Mouse (Mus musculus): ENCODE data around the gene Nanos2. TPM values are rescaled to one million over a fixed set of nuclear protein-coding genes. Genes with fewer than 3 reads are reported as not detected.

Gene Nanos2
- not detected for polyA plus RNA-seq (2017; shearing (Covaris generic))

GRCm38 (mm10) chr7:18987100-18987499 is at the start of gene Nanos2:
Gene Nanos2 (plus strand): TSS chr7:18987400.

GRCm38 (mm10) chr7:18990601-18991295 is 3.5 kb downstream of the Nanos2 start, which contains the start of gene Mypop:
Gene Mypop (plus strand): TSS chr7:18991245.

GRCm38 (mm10) chr7:19003902-19004630 is 16.9 kb downstream of the Nanos2 start, which contains the start of gene Irf2bp1:
Gene Irf2bp1 (plus strand): TSS chr7:19004044.

GRCm38 (mm10) chr7:19023357-19023814 is 36.2 kb downstream of the Nanos2 start, which contains the start of gene Foxa3:
Gene Foxa3 (minus strand): TSS chr7:19023538.

GRCm38 (mm10) chr7:19024096-19024506 is 36.9 kb downstream of the Nanos2 start, which contains the start of gene Sympk:
Gene Sympk (plus strand): TSS chr7:19024377.

Other genes with a start within 250 kb of the Nanos2 start
- gene Psg19, start 188.9 kb upstream of the Nanos2 start, polyA plus RNA-seq (2017; shearing (Covaris generic)) = not detected
- not detected for gene Psg17, start 165.8 kb upstream of the Nanos2 start, polyA plus RNA-seq (2017; shearing (Covaris generic))
- 0.12 TPM for gene Mill2, start 147.4 kb upstream of the Nanos2 start, polyA plus RNA-seq (2017; shearing (Covaris generic))
- gene Pglyrp1, start 116.1 kb upstream of the Nanos2 start, polyA plus RNA-seq (2017; shearing (Covaris generic)) = 122 TPM
- 49.0 TPM for gene Ccdc61, start 77.0 kb upstream of the Nanos2 start, polyA plus RNA-seq (2017; shearing (Covaris generic))
- gene Nova2, start 61.5 kb upstream of the Nanos2 start, polyA plus RNA-seq (2017; shearing (Covaris generic)) = 0.04 TPM
- 10.7 TPM for gene Mypop, start 3.8 kb downstream of the Nanos2 start, polyA plus RNA-seq (2017; shearing (Covaris generic))
- gene Irf2bp1, start 16.6 kb downstream of the Nanos2 start, polyA plus RNA-seq (2017; shearing (Covaris generic)) = 48.7 TPM
- not detected for gene Foxa3, start 36.1 kb downstream of the Nanos2 start, polyA plus RNA-seq (2017; shearing (Covaris generic))
- 26.0 TPM for gene Sympk, start 37.0 kb downstream of the Nanos2 start, polyA plus RNA-seq (2017; shearing (Covaris generic))
- gene Rsph6a, start 67.3 kb downstream of the Nanos2 start, polyA plus RNA-seq (2017; shearing (Covaris generic)) = not detected
- 0.07 TPM for gene Dmwd, start 88.8 kb downstream of the Nanos2 start, polyA plus RNA-seq (2017; shearing (Covaris generic))
- 0.48 TPM for gene Dmpk, start 96.4 kb downstream of the Nanos2 start, polyA plus RNA-seq (2017; shearing (Covaris generic))
- 0.31 TPM for gene Six5, start 107.2 kb downstream of the Nanos2 start, polyA plus RNA-seq (2017; shearing (Covaris generic))
- gene Gm4969, start 131.0 kb downstream of the Nanos2 start, polyA plus RNA-seq (2017; shearing (Covaris generic)) = 0.31 TPM
- 24.0 TPM for gene Fbxo46, start 132.5 kb downstream of the Nanos2 start, polyA plus RNA-seq (2017; shearing (Covaris generic))
- gene Qpctl, start 161.9 kb downstream of the Nanos2 start, polyA plus RNA-seq (2017; shearing (Covaris generic)) = 13.9 TPM
- gene Snrpd2, start 162.3 kb downstream of the Nanos2 start, polyA plus RNA-seq (2017; shearing (Covaris generic)) = 39.9 TPM
- 0.10 TPM for gene Gipr, start 178.7 kb downstream of the Nanos2 start, polyA plus RNA-seq (2017; shearing (Covaris generic))
- 24.7 TPM for gene Eml2, start 189.0 kb downstream of the Nanos2 start, polyA plus RNA-seq (2017; shearing (Covaris generic))
- gene Gpr4, start 225.1 kb downstream of the Nanos2 start, polyA plus RNA-seq (2017; shearing (Covaris generic)) = 0.20 TPM
- 22.4 TPM for gene Opa3, start 240.9 kb downstream of the Nanos2 start, polyA plus RNA-seq (2017; shearing (Covaris generic))

Data from CD4-positive, CD25-positive, alpha-beta regulatory T cell (primary cell).